Mouse (Mus musculus) kidney, adult 2 months (tissue): ENCODE measurements around the gene Ints13. TPM values are rescaled to one million over a fixed set of nuclear protein-coding genes. Genes with fewer than 3 reads are reported as not detected.
"Not testable (repeated sequence)": the region's sequence is repeated elsewhere in the genome, so short reads cannot be mapped to it uniquely, and the experiment has no call there.

Experiments used
- DNase-seq: peaks from one replicate; pipeline ENCODE4 v3.0.0; 2021
- H3K27ac ChIP-seq: fragments of 200-500 bp; 2 replicates; pipeline ENCODE4 v1.5.1; 2012; ENCODE audit warnings: low read depth, low read length, control low read depth, inconsistent platforms; ENCODE audit not compliant: insufficient read depth
- H3K27me3 ChIP-seq: fragments of 200-500 bp; replicated peaks from 2 replicates; pipeline ENCODE4 v1.6.1; 2012; ENCODE audit warnings: mild to moderate bottlenecking, moderate library complexity, low read length, inconsistent platforms; ENCODE audit not compliant: control insufficient read depth, insufficient read depth
- H3K36me3 ChIP-seq: fragments of 200-500 bp; 2 replicates; pipeline ENCODE4 v1.6.1; 2012; ENCODE audit warnings: mild to moderate bottlenecking, moderate library complexity, low read length, inconsistent platforms; ENCODE audit not compliant: control insufficient read depth, insufficient read depth
- H3K4me1 ChIP-seq: fragments of 200-500 bp; 2 replicates; pipeline ENCODE4 v1.6.1; 2011; ENCODE audit warnings: low read length; ENCODE audit not compliant: control insufficient read depth, insufficient read depth
- H3K4me3 ChIP-seq: fragments of 200-500 bp; 2 replicates; pipeline ENCODE4 v1.5.1; 2011; ENCODE audit warnings: mild to moderate bottlenecking, low read depth, low read length, control low read depth; ENCODE audit not compliant: insufficient read depth
- CTCF ChIP-seq: fragments of 200-500 bp; conservative IDR thresholded peaks from 2 replicates; pipeline ENCODE4 v1.5.1; 2011; ENCODE audit warnings: low read depth, mild to moderate bottlenecking, control low read depth, low read length, moderate library complexity, mixed read lengths; ENCODE audit not compliant: insufficient read depth, insufficient read length
- POLR2A ChIP-seq: fragments of 200-500 bp; IDR thresholded peaks from one replicate; pipeline ENCODE4 v1.6.1; 2011; ENCODE audit warnings: low read depth, low read length, control low read depth
- WGBS: fragments of 180-500 bp; shearing (Covaris S2); methylation state at CpG from one replicate; pipeline ENCODE4 v1.1.7; 2018; 5-methylcytosine and 5-hydroxymethylcytosine counted together
- polyA plus RNA-seq: library from polyadenylated mRNA; depleted of rRNA; stranded (reverse); fragments of >200 nt; gene quantifications from 2 replicates; pipeline ENCODE4 v1.2.3, GENCODE M21; 2012

The Ints13 gene
- polyA plus RNA-seq, 1 experiment, result 11.7 TPM

DNA sequence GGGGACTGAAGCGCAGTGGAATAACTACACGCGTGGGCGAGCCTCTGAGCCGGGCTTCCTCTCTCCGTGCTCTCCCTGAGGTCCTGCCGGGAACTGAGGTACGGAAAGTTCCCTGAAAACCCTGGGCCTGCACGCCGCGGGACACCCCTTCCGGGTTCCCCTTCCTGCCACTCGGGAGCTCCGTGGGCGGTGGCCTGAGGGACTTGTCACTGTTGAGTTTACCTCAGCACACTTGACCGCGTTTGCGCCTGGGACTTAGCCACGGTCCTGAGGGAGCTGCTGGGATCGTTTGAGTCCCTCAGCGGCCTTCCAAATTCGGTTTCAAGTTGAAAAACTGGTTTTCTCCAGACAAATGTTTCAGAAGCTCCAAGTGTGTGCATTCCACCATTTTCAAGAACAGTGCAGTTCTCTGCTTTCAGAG, 486 bp upstream of the Ints13 start:
- Histone ChIP-seq H3K27ac (peak overlapping the region; percentile 99), H3K27me3 (no peaks in the 10 kb centered on the region), H3K4me3 (peak overlapping the region; percentile 98), H3K36me3 (no peaks in the 10 kb centered on the region; the same call in 1 of the 2 replicates), H3K4me1 (no peaks in the 10 kb centered on the region; the same call in 1 of the 2 replicates)
- TF ChIP-seq CTCF (no peak), POLR2A (no peak)
- peak; percentile 84 for DNase-seq
- under 1% methylated on average over 22 of the region's 22 CpGs for WGBS

DNA sequence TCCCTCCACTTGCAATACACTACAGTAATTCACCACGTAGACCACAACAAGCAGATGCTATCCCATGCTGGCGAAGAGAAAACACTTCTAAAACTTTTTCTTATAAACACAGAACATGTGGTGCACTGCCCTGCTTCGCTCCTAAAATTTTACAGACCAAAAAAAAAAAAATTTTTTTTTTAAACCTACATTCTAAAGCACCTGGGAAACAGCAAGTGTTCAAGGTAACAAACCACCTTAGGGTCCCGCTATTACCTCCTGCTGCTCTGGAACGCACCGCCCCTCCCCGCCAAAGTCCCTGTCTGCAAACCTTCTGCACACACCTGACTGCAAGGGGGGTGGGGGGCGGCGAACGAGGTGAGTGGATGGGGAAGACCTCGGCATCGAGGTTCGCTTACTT, 732 bp downstream of the Ints13 start, which contains the start of gene Fgfr1op2:
TSS of gene Fgfr1op2 (plus strand) at position 301 of the 400 bp plus-strand sequence.
- Histone ChIP-seq H3K4me3 (peak within 1 kb of the TSS; percentile 98), H3K27ac (peak within 1 kb of the TSS; percentile 99), H3K27me3 (no peaks in the 10 kb centered on the region), H3K36me3 (no peaks in the 10 kb centered on the region; the same call in 1 of the 2 replicates), H3K4me1 (no peaks in the 10 kb centered on the region; the same call in 1 of the 2 replicates)
- TF ChIP-seq CTCF (no peak), POLR2A (no peak)
- no peak for DNase-seq
- WGBS, result under 1% methylated on average over 13 of the region's 13 CpGs

GRCm38 (mm10) chr6:146572073-146572472, 5.6 kb downstream of the Ints13 start:
- DNase-seq, result no peak
- no peak overlapping the region for H3K4me3 ChIP-seq
- H3K27ac ChIP-seq, result no peak overlapping the region
- TF ChIP-seq CTCF (no peak), POLR2A (no peak)
- H3K36me3 ChIP-seq, result no peaks in the 10 kb centered on the region; the same call in 1 of the 2 replicates
- H3K27me3 ChIP-seq, result no peaks in the 10 kb centered on the region
- no peaks in the 10 kb centered on the region for H3K4me1 ChIP-seq

- not testable (repeated sequence) for H3K4me1 ChIP-seq, H3K27ac ChIP-seq, H3K4me3 ChIP-seq, DNase-seq, H3K27me3 ChIP-seq, H3K36me3 ChIP-seq
- WGBS, result 92% methylated on average over 1 of the region's 1 CpGs
These were observed 15.2 kb downstream of the Ints13 start for GRCm38 (mm10) chr6:146562461-146562860.

DNA sequence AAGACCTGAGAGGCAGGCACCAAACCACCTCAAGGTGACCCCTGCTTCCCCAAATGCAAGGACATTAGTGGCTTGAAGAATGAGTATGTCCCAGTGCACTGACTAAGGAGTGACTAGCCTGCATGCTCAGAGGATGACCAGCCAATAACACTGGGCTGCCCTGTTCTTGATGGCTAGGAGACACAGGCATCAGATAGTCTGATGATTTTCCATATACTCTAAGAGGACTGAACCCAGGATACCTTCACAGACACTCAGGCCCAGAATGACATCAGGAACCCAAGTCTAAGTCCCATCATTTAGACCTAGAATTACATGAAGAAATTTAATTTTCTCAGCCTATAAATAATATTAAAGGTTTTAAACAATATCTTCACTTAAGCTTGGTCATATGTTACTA, 26.3 kb downstream of the Ints13 start:
- Histone ChIP-seq H3K36me3 (peaks cover 7% of the 10 kb centered on the region), H3K4me3 (no peak overlapping the region), H3K27ac (no peak overlapping the region), H3K27me3 (no peaks in the 10 kb centered on the region), H3K4me1 (no peaks in the 10 kb centered on the region)
- TF ChIP-seq POLR2A (no peak), CTCF (no peak)
- DNase-seq, result no peak

DNA sequence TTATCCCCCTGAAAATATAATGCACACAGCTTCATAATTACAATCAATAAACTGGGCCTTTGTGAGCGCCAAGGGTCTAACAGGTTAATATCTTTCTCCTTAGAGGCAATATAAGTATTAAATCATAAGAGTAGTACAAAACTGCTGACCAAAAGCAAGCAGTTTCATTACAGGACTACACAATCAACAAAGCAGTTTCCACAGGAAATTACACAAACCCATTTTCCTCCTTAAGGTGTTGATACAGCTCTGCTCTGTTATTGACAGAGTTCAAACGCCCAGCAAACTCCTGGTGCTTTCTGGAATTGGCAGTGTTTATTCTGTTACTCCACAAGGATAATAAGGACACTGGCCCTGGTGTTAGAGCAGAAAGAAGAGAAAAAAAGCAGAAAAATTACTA, 27.2 kb downstream of the Ints13 start:
- Histone ChIP-seq H3K36me3 (peaks cover 4% of the 10 kb centered on the region), H3K4me1 (no peaks in the 10 kb centered on the region), H3K27me3 (no peaks in the 10 kb centered on the region), H3K27ac (no peak overlapping the region), H3K4me3 (no peak overlapping the region)
- WGBS, result 88% methylated on average over 2 of the region's 2 CpGs
- no peak for TF ChIP-seq CTCF
- TF ChIP-seq POLR2A, result no peak
- DNase-seq, result no peak

GRCm38 (mm10) chr6:146545289-146545865, 32.3 kb downstream of the Ints13 start:
- H3K36me3 ChIP-seq, result no peaks in the 10 kb centered on the region; the same call in 1 of the 2 replicates
- no peak for DNase-seq
- H3K4me1 ChIP-seq, result no peaks in the 10 kb centered on the region
- no peaks in the 10 kb centered on the region for H3K27me3 ChIP-seq
- H3K4me3 ChIP-seq, result no peak overlapping the region
- no peak overlapping the region for H3K27ac ChIP-seq
- no peak for TF ChIP-seq POLR2A
- TF ChIP-seq CTCF, result no peak
- 73% methylated on average over 5 of the region's 5 CpGs for WGBS
